Mouse (Mus musculus): ENCODE results near the gene B4galnt4.

DNA sequence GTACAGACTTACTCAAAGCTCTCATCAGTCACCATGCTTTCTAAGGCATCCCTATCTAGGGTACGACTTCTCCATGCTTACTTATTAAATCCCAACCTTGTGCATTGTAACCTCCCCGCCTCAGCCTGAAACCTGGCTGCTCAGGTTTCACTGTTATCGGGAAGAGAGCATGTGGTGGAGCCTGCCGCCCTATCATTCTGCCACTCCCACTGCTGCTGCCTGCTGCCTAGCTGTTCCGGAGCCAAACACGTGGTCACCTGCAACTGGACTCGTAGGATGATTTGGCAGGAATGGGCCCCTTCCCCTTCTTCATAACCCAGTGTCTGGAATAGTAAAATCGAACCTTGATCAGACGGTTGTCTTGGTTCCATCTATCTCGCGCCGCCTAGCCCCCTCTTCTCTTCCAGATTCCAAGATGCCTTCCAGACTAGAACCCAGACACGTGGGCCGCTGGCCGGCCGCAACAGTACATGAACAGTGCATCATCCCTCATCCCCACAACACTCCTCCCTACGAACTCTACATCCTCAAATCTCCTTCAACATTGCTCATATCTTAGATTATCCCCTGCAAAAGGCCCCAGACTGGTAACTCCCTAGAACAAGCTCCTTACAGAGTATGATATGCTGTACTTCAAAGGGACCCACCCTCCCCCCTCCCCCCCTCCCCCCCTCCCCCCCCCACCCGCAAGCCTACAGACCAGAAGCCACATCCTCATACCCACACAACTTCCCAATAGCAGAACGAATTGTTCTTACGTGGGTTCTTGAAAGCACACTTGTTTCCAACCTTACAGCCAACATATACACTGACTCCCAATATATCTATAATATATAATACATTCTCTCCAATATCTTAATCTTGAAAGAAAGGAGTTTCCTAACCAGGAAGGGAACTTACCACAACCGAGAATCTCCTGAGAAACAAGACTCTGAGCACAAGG lies 22.5 kb upstream of the B4galnt4 start:
- no peak for TF ChIP-seq CTCF (IDR thresholded peaks at IDR 0.05; ENCODE audit: low read depth, low read length)
- TF ChIP-seq POLR2A (IDR thresholded peaks at IDR 0.05; ENCODE audit: insufficient read depth, low read length), result no peak

Measured in ES-Bruce4 (cell line).